Mouse (Mus musculus) WW6 (cell line): ENCODE data around the gene Otor.

Source experiments
- DNase-seq: peaks from one replicate; pipeline ENCODE4 v3.0.0-alpha.2; 2013; ENCODE audit warnings: low read depth, low spot score

The Otor gene

DNA sequence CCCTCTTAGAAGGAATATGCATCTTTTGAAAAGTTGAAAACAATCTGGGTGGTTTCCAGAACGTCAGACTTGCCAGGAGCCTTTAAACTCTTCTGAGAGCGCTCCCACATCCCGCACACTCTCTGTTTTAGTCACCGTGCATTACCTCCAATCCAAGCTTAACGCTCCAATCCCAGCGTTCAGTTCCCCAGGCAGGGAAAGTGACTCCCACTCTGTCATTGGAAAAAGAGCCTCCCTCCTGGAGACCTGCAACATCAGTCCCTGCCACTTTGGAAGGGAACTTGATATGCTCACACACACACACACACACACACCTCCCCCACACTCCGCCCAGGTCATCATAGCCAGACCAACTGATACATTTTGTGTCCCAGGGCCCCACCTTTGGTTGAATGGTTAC, 39.9 kb downstream of the Otor start:
- no peak for DNase-seq

DNA sequence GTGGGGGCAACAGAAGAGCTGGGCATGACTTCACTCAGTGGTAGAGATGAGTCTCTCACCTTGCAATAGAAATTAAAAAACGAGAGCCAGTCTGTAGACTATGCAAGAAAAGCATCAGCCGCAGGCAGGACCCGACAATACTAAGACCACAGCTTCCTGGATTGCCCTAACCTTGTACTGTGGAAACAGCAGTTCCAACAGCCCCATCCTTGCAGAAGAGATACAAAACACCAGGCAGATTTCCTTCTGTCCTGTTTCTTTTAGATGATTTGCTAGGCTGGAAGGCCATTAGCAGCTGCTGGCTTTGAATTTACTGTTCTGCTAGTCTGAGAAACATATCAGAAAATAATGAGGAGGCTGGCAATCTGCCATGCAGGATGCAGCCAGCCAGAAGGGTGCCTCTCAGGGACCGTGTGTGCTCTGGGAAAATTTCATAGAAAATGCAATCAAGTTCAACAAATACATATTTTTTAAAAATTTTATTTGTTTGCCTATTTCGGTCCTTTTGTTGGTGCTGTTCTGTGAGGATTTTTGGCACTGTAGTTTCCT, 52.9 kb downstream of the Otor start:
- DNase-seq = no peak
